Mouse (Mus musculus) testis, postnatal 10 days (tissue): Measurements from ENCODE around the gene Klhl35.
A peak's percentile ranks its signal among the peaks of the same experiment; 100 is the strongest.
"Not testable (repeated sequence)": the region's sequence is repeated elsewhere in the genome, so short reads cannot be mapped to it uniquely, and the experiment has no call there.

Experiments used
- DNase-seq: peaks from one replicate; pipeline ENCODE4 v3.0.0; 2021; ENCODE audit warnings: low spot score

The Klhl35 gene

GRCm38 (mm10) chr7:99500201-99500600 lies 34.4 kb downstream of the Klhl35 start:
- peak; percentile 91 for DNase-seq

GRCm38 (mm10) chr7:99500655-99501054 lies 34.9 kb downstream of the Klhl35 start:
- DNase-seq = no peak

GRCm38 (mm10) chr7:99501148-99501547 lies 35.3 kb downstream of the Klhl35 start:
- no peak for DNase-seq

DNA sequence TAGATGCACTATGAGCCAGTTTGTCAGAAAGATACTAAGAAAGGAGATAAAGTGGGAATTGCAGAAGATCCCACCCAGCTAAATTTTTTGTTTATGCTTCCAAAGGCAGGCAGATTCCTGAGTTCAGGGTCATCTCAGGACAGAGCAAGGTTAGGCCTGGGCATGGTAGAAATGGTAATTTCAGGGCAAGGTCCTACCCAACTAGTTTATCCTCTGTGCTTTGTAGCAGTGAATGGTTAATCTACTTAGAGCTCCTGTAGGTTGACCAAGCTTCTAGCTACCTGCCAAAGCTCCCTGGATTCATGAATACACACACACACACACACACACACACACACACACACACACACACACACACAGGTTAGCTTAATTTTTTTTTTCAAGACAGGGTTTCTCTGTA lies 38.8 kb downstream of the Klhl35 start:
- DNase-seq = no peak

- DNase-seq = not testable (repeated sequence)
These were observed 42.4 kb downstream of the Klhl35 start for GRCm38 (mm10) chr7:99508187-99508586.

DNA sequence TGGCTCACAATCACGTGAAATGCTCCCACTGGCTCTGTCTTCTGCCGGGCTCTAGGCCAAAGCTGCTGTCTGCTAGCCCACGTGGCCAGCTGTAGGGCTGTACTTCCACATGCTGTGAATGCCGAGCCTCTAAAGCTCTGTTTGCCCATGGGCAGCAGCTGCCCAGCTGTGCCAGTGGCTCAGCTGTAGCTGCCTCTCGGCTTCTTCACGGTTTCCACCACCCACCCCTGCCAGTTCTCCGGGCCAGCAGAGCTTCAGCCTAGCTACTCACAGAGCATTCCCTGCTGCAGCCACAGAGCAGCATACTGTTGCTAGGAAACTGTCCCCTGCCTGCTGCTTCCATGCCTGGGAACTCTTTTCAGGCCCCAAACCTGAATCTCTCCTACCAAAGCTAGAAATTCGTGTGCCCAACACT lies 44.3 kb downstream of the Klhl35 start:
- peak; percentile 69 for DNase-seq

GRCm38 (mm10) chr7:99516092-99516813 lies 50.4 kb downstream of the Klhl35 start:
- no peak for DNase-seq

DNA sequence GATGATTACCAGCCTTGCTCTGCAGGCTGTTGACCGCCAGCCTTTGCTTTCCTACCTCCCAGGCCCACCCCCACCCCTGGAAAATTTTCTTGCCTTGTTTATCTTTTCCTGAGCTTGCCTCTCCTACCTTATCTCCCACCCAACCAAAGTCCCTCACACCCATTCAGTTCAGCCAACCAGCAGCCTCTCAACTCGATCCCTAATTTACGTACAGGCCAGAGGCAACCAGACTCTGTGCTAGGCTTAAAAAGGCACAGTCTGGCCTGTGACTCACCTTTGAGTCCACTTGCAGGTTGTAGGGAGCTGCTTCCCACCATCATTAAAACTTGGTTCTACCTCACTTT lies 51.0 kb downstream of the Klhl35 start:
- no peak for DNase-seq

GRCm38 (mm10) chr7:99518954-99519644 lies 53.3 kb downstream of the Klhl35 start:
- DNase-seq = no peak

GRCm38 (mm10) chr7:99523121-99523520 lies 57.3 kb downstream of the Klhl35 start:
- no peak for DNase-seq
